Mouse (Mus musculus) naive thymus-derived CD4-positive, alpha-beta T cell, adult 2 months (primary cell): ENCODE results near the gene Oprm1.
"Not testable (repeated sequence)": the region's sequence is repeated elsewhere in the genome, so short reads cannot be mapped to it uniquely, and the experiment has no call there.

Source experiments
- DNase-seq: peaks from one replicate; pipeline ENCODE4 v3.0.0-alpha.2; 2011; ENCODE audit warnings: low read depth

Oprm1 gene

GRCm38 (mm10) chr10:6979216-6979615 lies 220.9 kb downstream of the Oprm1 start:
- no peak for DNase-seq

- no peak for DNase-seq
Measured at GRCm38 (mm10) chr10:6979789-6980188, 221.5 kb downstream of the Oprm1 start.

DNA sequence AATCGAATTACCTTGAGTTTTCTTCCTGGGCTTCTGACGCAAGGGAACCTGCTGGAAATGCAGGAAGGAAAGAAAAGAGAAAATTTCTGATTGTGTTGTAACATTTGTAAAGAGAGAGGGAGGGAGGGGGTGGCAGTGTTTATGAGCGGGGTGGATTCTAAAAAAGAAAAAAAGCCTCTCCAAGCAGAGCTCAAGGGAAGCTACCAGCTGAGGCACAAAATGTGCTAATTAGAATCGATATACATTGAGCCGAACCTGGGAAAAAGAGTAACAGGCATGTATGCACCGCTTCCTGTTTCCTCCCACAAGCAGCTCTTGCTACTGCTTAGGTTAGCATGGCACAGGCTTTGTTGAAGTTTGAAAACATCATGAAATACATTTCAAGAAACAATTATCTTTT lies 221.9 kb downstream of the Oprm1 start:
- DNase-seq = peak; percentile 68

GRCm38 (mm10) chr10:6982751-6983151 lies 224.4 kb downstream of the Oprm1 start:
- DNase-seq = peak; percentile 87

GRCm38 (mm10) chr10:6983431-6983830 lies 225.1 kb downstream of the Oprm1 start:
- peak; percentile 58 for DNase-seq

DNA sequence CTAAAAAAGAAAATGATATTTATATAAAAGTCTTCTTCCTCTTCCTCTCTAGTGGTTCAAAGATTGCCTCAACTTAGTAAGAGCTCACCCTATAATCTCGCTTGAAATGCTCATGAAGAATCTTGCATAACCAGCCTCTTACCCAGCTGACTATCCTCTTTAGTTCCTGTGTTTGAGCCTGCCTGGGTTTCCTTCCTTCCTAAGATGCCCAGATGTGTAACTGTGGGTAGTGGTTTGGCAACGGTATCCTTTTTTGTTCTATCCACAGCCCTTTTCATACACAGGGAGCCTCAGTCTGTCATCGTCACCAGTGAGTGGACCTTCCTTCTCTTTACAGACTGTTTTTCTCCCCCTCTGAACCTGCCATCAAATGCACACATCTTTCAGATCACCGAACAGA lies 227.9 kb downstream of the Oprm1 start:
- peak; percentile 49 for DNase-seq

- no peak for DNase-seq
Measured at GRCm38 (mm10) chr10:6987399-6988098, 229.2 kb downstream of the Oprm1 start.

DNA sequence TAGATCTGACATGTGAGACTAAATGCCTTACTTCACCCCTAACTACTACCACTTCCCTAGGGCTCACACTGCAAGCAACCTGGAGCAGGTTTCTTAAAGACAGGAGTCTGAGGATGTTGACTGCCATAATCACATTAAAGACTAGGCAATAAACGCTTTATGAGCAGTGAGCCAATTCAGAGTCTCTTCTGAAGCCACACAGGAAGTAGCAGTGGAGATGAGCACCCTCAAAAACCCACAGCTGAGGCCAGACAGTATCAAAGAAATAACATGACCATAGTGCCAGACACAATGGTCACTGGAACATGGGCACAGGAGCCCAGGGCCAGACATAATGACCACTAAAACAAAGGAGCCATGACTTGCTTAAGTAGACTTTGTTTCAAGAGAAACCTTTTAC lies 230.2 kb downstream of the Oprm1 start:
- peak; percentile 72 for DNase-seq

GRCm38 (mm10) chr10:6996895-6997294 lies 238.6 kb downstream of the Oprm1 start:
- DNase-seq = peak; percentile 60

DNA sequence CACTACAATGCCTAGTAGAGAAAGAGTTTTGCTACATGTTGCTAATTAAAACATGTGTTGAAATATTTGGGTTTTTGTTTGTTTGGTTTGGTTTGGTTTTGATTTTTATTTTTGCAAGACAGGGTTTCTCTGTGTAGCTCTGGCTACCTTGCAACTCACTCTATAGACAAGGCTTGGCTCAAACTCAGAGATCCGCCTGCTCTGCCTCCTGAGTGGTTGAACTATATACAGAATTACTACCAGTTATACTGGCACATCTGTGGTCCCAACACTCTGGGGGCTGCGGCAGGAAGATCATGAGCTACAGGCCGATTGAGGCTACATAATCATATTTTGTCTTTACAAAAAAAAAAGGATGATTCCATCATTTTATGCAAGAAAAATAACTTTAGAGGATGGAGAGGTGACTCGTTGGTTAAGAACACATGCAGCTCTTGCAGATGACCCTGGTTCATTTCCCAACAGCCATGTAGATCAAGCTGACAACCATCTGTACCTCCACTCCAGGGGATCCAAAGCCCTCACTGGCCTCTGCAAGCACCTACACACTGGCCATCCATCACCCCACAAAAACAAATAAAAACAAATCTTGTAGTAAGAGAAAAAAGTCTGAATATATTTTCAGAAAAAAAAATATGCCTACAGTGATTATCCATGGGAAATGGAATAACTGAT lies 240.4 kb downstream of the Oprm1 start:
- no peak for DNase-seq

DNA sequence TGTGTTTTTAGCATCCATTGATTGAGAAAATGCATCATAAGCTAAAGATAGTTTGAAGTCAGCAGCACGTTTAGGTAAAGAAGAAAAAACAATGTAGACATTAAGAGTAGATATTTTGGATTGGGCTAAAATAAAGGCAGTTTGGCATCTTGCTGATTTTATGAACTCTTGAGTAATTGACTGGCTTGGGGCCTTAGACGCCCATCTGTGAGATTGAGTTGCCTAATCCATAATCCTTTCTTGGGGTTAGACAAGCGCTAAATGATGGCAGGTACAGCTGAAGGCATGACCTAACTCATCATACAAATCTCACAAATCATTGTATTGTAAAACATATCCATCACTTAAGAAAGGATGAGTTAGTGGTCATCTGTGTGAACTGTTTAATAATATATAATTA lies 241.0 kb downstream of the Oprm1 start:
- no peak for DNase-seq

GRCm38 (mm10) chr10:7003898-7004297 lies 245.6 kb downstream of the Oprm1 start:
- DNase-seq = not testable (repeated sequence)

GRCm38 (mm10) chr10:7004980-7005538 lies 246.8 kb downstream of the Oprm1 start:
- DNase-seq = peak; percentile 52

GRCm38 (mm10) chr10:7010543-7010942 lies 252.2 kb downstream of the Oprm1 start:
- no peak for DNase-seq

DNA sequence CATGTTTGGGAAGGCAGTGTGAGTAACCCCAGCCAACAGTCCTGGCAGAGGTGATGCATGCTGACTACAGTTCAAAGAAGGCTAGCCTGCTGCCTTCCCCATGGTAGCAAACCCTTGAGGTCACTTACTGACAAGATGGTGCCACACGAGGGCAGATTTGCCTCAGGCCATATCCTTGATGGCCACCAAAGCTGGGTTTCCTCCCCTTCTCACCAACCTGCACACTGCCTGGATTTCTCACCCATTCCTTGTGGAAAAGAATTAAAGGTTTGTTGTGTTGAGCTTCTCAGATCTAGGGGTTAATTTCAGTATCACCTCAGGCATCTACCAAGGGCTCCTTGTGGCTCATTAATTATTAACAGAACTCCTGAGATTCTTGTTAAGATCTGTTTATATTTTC lies 256.9 kb downstream of the Oprm1 start:
- no peak for DNase-seq

DNA sequence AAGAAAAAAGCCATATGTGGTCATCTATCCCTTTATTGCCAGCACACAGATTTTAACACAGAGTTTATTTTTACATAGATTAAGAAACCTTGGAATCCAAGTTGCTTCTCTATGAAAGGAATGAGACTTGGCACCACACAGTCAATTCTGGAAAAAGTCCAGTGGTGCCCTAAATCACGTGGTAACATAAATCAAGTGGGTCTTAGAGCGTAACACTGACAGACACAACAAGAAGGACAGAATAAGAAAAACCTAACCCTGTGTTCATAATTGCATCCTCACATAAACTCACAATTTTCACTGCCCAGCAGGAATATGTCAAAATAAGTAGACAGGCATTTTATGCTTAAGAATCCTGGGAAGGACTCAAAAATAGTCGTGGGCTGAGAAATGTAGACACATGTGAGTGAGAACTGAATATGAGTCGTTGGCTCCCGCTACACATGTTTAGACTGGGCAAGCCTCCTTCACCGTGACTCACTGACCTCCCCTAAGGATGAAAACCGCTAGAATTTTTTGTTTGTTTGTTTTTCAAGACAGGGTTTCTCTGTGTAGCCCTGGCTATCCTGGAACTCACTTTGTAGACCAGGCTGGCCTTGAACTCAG lies 261.6 kb downstream of the Oprm1 start:
- DNase-seq = no peak

DNA sequence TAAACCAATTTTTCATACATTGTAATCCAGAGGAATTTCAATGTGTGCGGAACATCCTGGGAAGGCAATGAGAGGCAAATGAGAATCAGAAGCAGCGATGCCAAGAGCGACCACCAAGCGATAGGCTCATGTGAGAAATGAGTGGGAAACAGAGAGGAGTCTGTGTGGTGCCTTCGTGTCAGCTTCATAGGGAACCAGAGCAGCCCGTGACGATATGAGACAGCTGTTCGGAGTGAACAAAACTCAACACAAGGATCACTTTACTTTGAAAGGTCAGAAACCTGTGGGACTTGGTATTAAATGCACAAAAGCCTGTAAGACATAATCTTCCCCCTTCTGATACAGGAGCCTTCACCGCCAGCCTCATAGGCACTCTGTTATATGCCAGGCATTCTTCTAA lies 262.2 kb downstream of the Oprm1 start:
- DNase-seq = no peak

- no peak for DNase-seq
Measured at GRCm38 (mm10) chr10:7025028-7025427, 266.7 kb downstream of the Oprm1 start.

GRCm38 (mm10) chr10:7033459-7033858 lies 275.2 kb downstream of the Oprm1 start:
- no peak for DNase-seq

GRCm38 (mm10) chr10:7035547-7035946 lies 277.2 kb downstream of the Oprm1 start:
- DNase-seq = peak; percentile 18

DNA sequence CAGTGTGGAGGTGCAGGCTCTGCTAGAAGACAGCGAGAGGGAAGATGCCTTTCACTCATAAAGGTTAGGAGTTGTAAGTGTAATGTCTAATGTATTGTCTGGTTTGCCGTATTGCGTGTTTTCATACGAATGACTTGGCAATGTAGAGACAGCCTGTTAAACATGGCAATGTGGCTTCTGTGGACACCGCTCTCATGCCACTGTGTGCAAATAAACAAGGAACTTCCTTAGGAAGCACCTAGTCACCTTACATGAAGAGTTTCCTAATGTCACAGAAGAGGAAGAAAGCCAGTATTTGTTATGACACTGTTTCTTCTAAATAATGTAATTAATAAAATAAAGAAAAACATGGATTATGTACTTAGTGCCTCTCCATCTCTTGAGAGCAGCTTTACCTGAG lies 278.9 kb downstream of the Oprm1 start:
- DNase-seq = no peak

DNA sequence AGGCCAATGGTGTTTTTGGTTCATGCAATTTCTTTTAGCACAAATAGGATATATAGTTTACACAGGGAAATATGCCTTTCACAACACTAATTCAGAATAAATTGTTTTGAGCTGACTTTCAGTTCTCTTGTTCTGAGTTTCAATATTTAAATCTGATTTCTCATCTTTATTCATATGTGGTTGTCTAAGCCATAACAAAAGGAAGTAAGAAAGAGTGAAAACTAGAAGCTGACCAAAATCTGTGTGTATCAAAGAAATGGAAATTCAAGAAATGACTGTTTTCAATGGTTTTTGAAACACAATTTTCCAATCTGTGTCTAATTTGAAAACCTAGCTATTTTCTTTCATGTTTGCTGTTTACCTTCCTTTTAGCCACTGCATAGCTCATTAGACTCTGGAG lies 282.7 kb downstream of the Oprm1 start:
- no peak for DNase-seq

DNA sequence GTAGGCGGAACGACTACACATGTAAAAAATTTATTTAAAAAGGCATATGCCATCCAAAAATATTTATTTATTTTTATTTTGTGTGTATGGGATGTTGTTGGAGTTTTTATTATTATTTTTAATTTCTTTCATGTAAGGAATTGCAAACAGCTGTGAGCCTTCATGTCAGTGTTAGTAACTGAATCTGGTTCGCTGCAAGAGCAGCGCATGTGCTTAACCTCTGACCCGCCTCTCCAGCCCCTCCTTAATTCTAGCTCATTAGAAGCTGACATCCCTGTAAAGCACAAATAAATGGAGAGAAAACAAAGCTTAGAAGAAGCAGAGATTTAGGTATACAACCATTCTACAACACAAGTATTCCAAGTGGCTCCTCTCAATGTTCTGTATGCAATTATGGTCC lies 285.6 kb downstream of the Oprm1 start:
- DNase-seq = no peak
